ENCODE assay signal across 19 mouse cellular contexts in the genomic region with DNA sequence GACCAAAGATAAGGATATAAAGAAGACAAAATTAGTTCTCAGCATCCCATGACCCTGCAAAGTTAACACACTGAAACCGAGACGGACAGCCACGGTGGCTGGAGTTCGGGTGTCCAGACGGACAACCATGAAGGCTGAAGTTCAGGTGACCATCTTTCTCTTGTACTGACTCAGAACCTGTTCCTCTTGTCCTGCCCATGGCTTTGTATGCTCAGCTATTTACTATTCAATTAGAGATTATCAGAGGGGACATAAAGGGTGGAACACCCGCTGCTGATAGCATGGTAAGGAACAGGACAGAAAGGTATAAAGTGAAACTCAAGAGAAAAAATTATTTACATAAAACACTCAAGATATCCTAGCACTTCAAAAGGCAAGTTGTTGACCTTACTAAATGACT.
"Had no signal": no experiment of that assay in that cellular context is flagged by ENCODE, and none has a peak within 500 bp of the region (broad histone marks: within the 10 kb centered on the region; RNA-seq: fewer than 3 reads in every experiment).

No protein-coding gene starts in this region.

- H3K27ac ChIP-seq: kidney, embryonic 15.5 days; limb, embryonic 12.5 days; limb, embryonic 15.5 days; liver, embryonic 15.5 days; neural tube, embryonic 12.5 days; neural tube, embryonic 15.5 days had no signal

- H3K4me1 ChIP-seq: kidney, embryonic 15.5 days; liver, embryonic 15.5 days; neural tube, embryonic 12.5 days; neural tube, embryonic 15.5 days had no signal

- H3K4me3 ChIP-seq: limb, embryonic 12.5 days; liver, embryonic 15.5 days; neural tube, embryonic 12.5 days; neural tube, embryonic 15.5 days had no signal

- H3K9me3 ChIP-seq: kidney, embryonic 15.5 days; limb, embryonic 12.5 days; limb, embryonic 15.5 days; liver, embryonic 15.5 days; neural tube, embryonic 12.5 days; neural tube, embryonic 15.5 days had no signal

- H3K36me3 ChIP-seq: kidney, embryonic 15.5 days; limb, embryonic 12.5 days; limb, embryonic 15.5 days; liver, embryonic 15.5 days; neural tube, embryonic 12.5 days; neural tube, embryonic 15.5 days had no signal

- H3K9ac ChIP-seq: kidney, embryonic 15.5 days; limb, embryonic 12.5 days; limb, embryonic 15.5 days; liver, embryonic 15.5 days; neural tube, embryonic 12.5 days; neural tube, embryonic 15.5 days had no signal

- H3K4me2 ChIP-seq: limb, embryonic 12.5 days; midbrain, embryonic 11.5 days; neural tube, embryonic 12.5 days had no signal

- H3K27me3 ChIP-seq: kidney, embryonic 15.5 days; limb, embryonic 12.5 days; limb, embryonic 15.5 days; liver, embryonic 15.5 days; neural tube, embryonic 12.5 days; neural tube, embryonic 15.5 days had no signal

- DNase-seq: kidney, adult 8-10 months; kidney, postnatal 10 days; kidney, postnatal 36 days; left cerebral cortex, postnatal 4 days; lung, adult 2 months; lung, postnatal 36 days; midbrain, embryonic 14.5 days; right cerebral cortex, adult 18-20 months; right cerebral cortex, postnatal 14 days; spleen, adult 18-20 months; thymus, adult 18-20 months; thymus, postnatal 4 days had no signal
